Mouse (Mus musculus) lung, postnatal 0 days (tissue): ENCODE measurements around the gene Lcn10.

Experiments used
- CTCF ChIP-seq: IDR thresholded peaks from 2 replicates; pipeline ENCODE4 v1.5.1; 2016; ENCODE audit warnings: antibody characterized with exemption, mild to moderate bottlenecking
- EP300 ChIP-seq: IDR thresholded peaks from 2 replicates; pipeline ENCODE4 v1.6.1; 2016; ENCODE audit warnings: antibody characterized with exemption, mild to moderate bottlenecking, control low read depth

- TF ChIP-seq CTCF = peak; percentile 69
- no peak for TF ChIP-seq EP300
These were observed 42.6 kb upstream of the Lcn10 start for GRCm38 (mm10) chr2:25639890-25640289.
